Mouse (Mus musculus): Measurements from ENCODE around the gene Rhobtb1. TPM values are rescaled to one million over a fixed set of nuclear protein-coding genes. Genes with fewer than 3 reads are reported as not detected.

Gene Rhobtb1
- polyA plus RNA-seq, 1 experiment = 10.8 TPM

DNA sequence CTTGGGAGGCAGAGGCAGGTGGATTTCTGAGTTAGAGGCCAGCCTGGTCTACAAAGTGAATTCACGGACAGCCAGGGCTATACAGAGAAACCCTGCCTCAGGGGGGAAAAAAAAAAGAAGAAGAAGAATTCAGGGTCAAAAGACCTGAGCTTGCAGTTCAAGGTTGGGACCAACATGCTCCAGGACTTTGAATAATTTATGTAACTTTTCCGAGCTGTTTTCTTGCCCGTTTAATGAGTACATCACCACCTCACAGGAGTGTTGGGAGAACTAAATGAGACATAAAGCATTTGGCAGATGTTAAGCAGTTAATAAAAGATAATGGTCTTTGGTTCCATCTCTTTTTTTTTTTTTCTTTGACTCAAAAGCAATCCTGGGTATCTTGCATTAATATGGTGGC, 10.3 kb downstream of the Rhobtb1 start:
- TF ChIP-seq POLR2A (IDR thresholded peaks at IDR 0.05; ENCODE audit: low read depth, low read length) (no peak), CTCF (IDR thresholded peaks at IDR 0.05; ENCODE audit: extremely low read depth, insufficient read depth, insufficient read length, insufficient replicate concordance) (no peak)
- WGBS = 88% methylated on average over 3 of the region's 3 CpGs
- Histone ChIP-seq H3K27ac (ENCODE audit: insufficient read depth, low read length) (no peak overlapping the region), H3K4me1 (ENCODE audit: control insufficient read depth, insufficient read depth, insufficient read length) (no peaks in the 10 kb centered on the region), H3K36me3 (ENCODE audit: control insufficient read depth, insufficient read depth, low read length) (no peaks in the 10 kb centered on the region), H3K4me3 (ENCODE audit: extremely low read depth, insufficient read depth, insufficient read length) (no peak overlapping the region), H3K27me3 (ENCODE audit: control insufficient read depth, insufficient read depth, low read length) (no peaks in the 10 kb centered on the region)
- no peak for DNase-seq (ENCODE audit: low read depth in 1 of 2, low spot score in 2 of 2)

- Histone ChIP-seq H3K27me3 (ENCODE audit: control insufficient read depth, insufficient read depth, low read length) (no peaks in the 10 kb centered on the region), H3K36me3 (ENCODE audit: control insufficient read depth, insufficient read depth, low read length) (no peaks in the 10 kb centered on the region), H3K27ac (ENCODE audit: insufficient read depth, low read length) (no peak overlapping the region), H3K4me3 (ENCODE audit: extremely low read depth, insufficient read depth, insufficient read length) (no peak overlapping the region), H3K4me1 (ENCODE audit: control insufficient read depth, insufficient read depth, insufficient read length) (no peaks in the 10 kb centered on the region)
- 82% methylated on average over 5 of the region's 5 CpGs for WGBS
- no peak for DNase-seq (ENCODE audit: low read depth in 1 of 2, low spot score in 2 of 2)
- no peak for TF ChIP-seq CTCF (IDR thresholded peaks at IDR 0.05; ENCODE audit: extremely low read depth, insufficient read depth, insufficient read length, insufficient replicate concordance)
- no peak for TF ChIP-seq POLR2A (IDR thresholded peaks at IDR 0.05; ENCODE audit: low read depth, low read length)
Measured at GRCm38 (mm10) chr10:69162577-69162976, 11.3 kb downstream of the Rhobtb1 start.

- WGBS = 86% methylated on average over 5 of the region's 5 CpGs
- Histone ChIP-seq H3K27me3 (ENCODE audit: control insufficient read depth, insufficient read depth, low read length) (no peaks in the 10 kb centered on the region), H3K27ac (ENCODE audit: insufficient read depth, low read length) (no peak overlapping the region)
Measured at GRCm38 (mm10) chr10:69163216-69163615, 12.0 kb downstream of the Rhobtb1 start.

DNA sequence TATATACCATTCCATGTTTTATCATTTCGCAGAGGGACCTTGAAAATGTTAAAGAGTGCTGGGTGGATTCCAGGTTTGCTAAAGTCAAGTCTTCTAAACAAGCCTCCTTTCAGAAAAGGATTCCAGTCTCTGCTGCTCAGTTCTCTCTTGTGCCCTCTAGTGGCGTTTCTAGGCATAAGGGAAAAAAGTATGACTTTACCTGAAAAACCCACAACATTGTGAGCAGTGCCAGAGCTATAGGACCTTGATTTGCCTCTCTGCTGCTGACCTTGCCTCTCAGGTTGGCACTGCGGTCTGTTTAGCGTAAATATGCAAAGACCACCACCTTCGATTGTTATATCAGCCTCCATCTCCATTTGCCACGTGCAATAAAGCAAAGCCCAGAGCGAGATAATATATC, 13.9 kb downstream of the Rhobtb1 start:
- 67% methylated on average over 7 of the region's 7 CpGs for WGBS
- Histone ChIP-seq H3K36me3 (ENCODE audit: control insufficient read depth, insufficient read depth, low read length) (no peaks in the 10 kb centered on the region), H3K4me3 (ENCODE audit: extremely low read depth, insufficient read depth, insufficient read length) (no peak overlapping the region), H3K4me1 (ENCODE audit: control insufficient read depth, insufficient read depth, insufficient read length) (no peaks in the 10 kb centered on the region), H3K27me3 (ENCODE audit: control insufficient read depth, insufficient read depth, low read length) (no peaks in the 10 kb centered on the region), H3K27ac (ENCODE audit: insufficient read depth, low read length) (no peak overlapping the region)
- TF ChIP-seq POLR2A (IDR thresholded peaks at IDR 0.05; ENCODE audit: low read depth, low read length) = no peak
- TF ChIP-seq CTCF (IDR thresholded peaks at IDR 0.05; ENCODE audit: extremely low read depth, insufficient read depth, insufficient read length, insufficient replicate concordance) = no peak
- DNase-seq (ENCODE audit: low read depth in 1 of 2, low spot score in 2 of 2) = peak in 1 of 2 experiments; percentile 9

More at GRCm38 (mm10) chr10:69163216-69163615, 12.0 kb downstream of the Rhobtb1 start:
- TF ChIP-seq CTCF (IDR thresholded peaks at IDR 0.05; ENCODE audit: extremely low read depth, insufficient read depth, insufficient read length, insufficient replicate concordance) (no peak), POLR2A (IDR thresholded peaks at IDR 0.05; ENCODE audit: low read depth, low read length) (no peak)
- Histone ChIP-seq H3K4me3 (ENCODE audit: extremely low read depth, insufficient read depth, insufficient read length) (no peak overlapping the region), H3K36me3 (ENCODE audit: control insufficient read depth, insufficient read depth, low read length) (no peaks in the 10 kb centered on the region), H3K4me1 (ENCODE audit: control insufficient read depth, insufficient read depth, insufficient read length) (no peaks in the 10 kb centered on the region)
- DNase-seq (ENCODE audit: low read depth in 1 of 2, low spot score in 2 of 2) = no peak

GRCm38 (mm10) chr10:69165847-69166246, 14.6 kb downstream of the Rhobtb1 start:
- WGBS = 88% methylated on average over 3 of the region's 3 CpGs
- TF ChIP-seq CTCF (IDR thresholded peaks at IDR 0.05; ENCODE audit: extremely low read depth, insufficient read depth, insufficient read length, insufficient replicate concordance) (no peak), POLR2A (IDR thresholded peaks at IDR 0.05; ENCODE audit: low read depth, low read length) (no peak)
- no peaks in the 10 kb centered on the region for H3K27me3 ChIP-seq (ENCODE audit: control insufficient read depth, insufficient read depth, low read length)
- H3K4me3 ChIP-seq (ENCODE audit: extremely low read depth, insufficient read depth, insufficient read length) = no peak overlapping the region
- H3K36me3 ChIP-seq (ENCODE audit: control insufficient read depth, insufficient read depth, low read length) = no peaks in the 10 kb centered on the region
- H3K4me1 ChIP-seq (ENCODE audit: control insufficient read depth, insufficient read depth, insufficient read length) = no peaks in the 10 kb centered on the region
- no peak overlapping the region for H3K27ac ChIP-seq (ENCODE audit: insufficient read depth, low read length)
- no peak for DNase-seq (ENCODE audit: low read depth in 1 of 2, low spot score in 2 of 2)

- no peak overlapping the region for H3K4me3 ChIP-seq (ENCODE audit: extremely low read depth, insufficient read depth, insufficient read length)
- no peak overlapping the region for H3K27ac ChIP-seq (ENCODE audit: insufficient read depth, low read length)
- H3K27me3 ChIP-seq (ENCODE audit: control insufficient read depth, insufficient read depth, low read length) = no peaks in the 10 kb centered on the region
- TF ChIP-seq POLR2A (IDR thresholded peaks at IDR 0.05; ENCODE audit: low read depth, low read length) (no peak), CTCF (IDR thresholded peaks at IDR 0.05; ENCODE audit: extremely low read depth, insufficient read depth, insufficient read length, insufficient replicate concordance) (no peak)
- no peaks in the 10 kb centered on the region for H3K4me1 ChIP-seq (ENCODE audit: control insufficient read depth, insufficient read depth, insufficient read length)
- WGBS = 57% methylated on average over 12 of the region's 12 CpGs
- no peaks in the 10 kb centered on the region for H3K36me3 ChIP-seq (ENCODE audit: control insufficient read depth, insufficient read depth, low read length)
- DNase-seq (ENCODE audit: low read depth in 1 of 2, low spot score in 2 of 2) = no peak
Measured at GRCm38 (mm10) chr10:69166514-69166913, 15.3 kb downstream of the Rhobtb1 start.

- H3K27ac ChIP-seq (ENCODE audit: insufficient read depth, low read length) = no peak overlapping the region
- no peaks in the 10 kb centered on the region for H3K4me1 ChIP-seq (ENCODE audit: control insufficient read depth, insufficient read depth, insufficient read length)
- H3K27me3 ChIP-seq (ENCODE audit: control insufficient read depth, insufficient read depth, low read length) = no peaks in the 10 kb centered on the region
- H3K36me3 ChIP-seq (ENCODE audit: control insufficient read depth, insufficient read depth, low read length) = no peaks in the 10 kb centered on the region
- DNase-seq (ENCODE audit: low read depth in 1 of 2, low spot score in 2 of 2) = no peak
- 76% methylated on average over 3 of the region's 3 CpGs for WGBS
- no peak for TF ChIP-seq POLR2A (IDR thresholded peaks at IDR 0.05; ENCODE audit: low read depth, low read length)
- TF ChIP-seq CTCF (IDR thresholded peaks at IDR 0.05; ENCODE audit: extremely low read depth, insufficient read depth, insufficient read length, insufficient replicate concordance) = no peak
- H3K4me3 ChIP-seq (ENCODE audit: extremely low read depth, insufficient read depth, insufficient read length) = no peak overlapping the region
Measured at GRCm38 (mm10) chr10:69172412-69172811, 21.2 kb downstream of the Rhobtb1 start.
